Mouse (Mus musculus) ES-E14 (cell line): ENCODE results near the gene Serbp1.

Experiments
- HCFC1 ChIP-seq: IDR thresholded peaks from 2 replicates; pipeline ENCODE4 v1.6.1; 2012; ENCODE audit warnings: low read length, inconsistent platforms, borderline replicate concordance; ENCODE audit not compliant: insufficient read depth
- ZC3H11A ChIP-seq: IDR thresholded peaks from 2 replicates; pipeline ENCODE4 v1.6.1; 2012; ENCODE audit warnings: low read depth, mild to moderate bottlenecking, inconsistent platforms, low read length, borderline replicate concordance

- TF ChIP-seq HCFC1 (no peak), ZC3H11A (no peak)
Measured at GRCm38 (mm10) chr6:67243765-67244420, 5.9 kb downstream of the Serbp1 start.
